Mouse (Mus musculus) kidney, adult 18-20 months (tissue): ENCODE results near the gene Pdia3.
A peak's percentile ranks its signal among the peaks of the same experiment; 100 is the strongest.
"Not testable (repeated sequence)": the region's sequence is repeated elsewhere in the genome, so short reads cannot be mapped to it uniquely, and the experiment has no call there.

ENCODE experiments used
- DNase-seq: peaks from one replicate; pipeline ENCODE4 v3.0.0; 2021

The Pdia3 gene

DNA sequence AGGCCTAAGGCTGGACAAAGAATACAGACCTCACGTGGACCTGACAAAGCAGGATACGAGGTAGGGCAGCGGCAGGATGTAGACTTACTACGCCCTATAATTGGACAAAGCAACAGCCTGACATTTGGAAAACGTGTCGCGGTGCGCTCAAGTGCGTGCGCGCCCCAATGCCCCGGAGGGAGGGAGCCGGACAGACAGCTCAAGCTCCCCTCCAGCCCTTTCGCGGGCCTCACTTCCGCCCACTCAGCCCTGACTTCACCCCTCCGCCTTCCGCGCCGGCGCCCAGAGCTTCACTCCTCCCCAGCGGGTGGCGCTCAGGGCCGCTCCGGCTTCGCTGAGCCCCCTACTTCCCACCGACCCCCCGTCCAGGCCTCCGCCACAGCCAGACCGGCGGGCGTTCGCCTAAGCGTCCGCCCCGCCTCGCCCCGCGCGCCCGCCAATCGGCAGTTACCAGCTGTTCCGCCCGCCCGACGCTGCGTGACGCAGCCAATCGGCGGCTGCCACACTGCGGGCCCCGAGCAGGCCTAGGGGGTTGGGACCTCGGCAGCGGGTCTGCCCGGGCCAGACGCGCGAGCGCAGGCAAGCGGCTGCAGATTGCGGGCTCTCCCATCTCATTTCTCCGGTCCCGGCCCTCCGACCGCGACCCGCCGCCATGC is at the start of gene Pdia3, which contains the start of gene Catsper2:
Gene Pdia3, plus strand, starts transcription at position 389 of the 656 bp plus-strand sequence.
Gene Catsper2, minus strand, starts transcription at position 406 of the 656 bp plus-strand sequence.
- peak; percentile 95 for DNase-seq

GRCm38 (mm10) chr2:121368831-121369230 is 44.7 kb upstream of the Pdia3 start:
- no peak for DNase-seq

DNA sequence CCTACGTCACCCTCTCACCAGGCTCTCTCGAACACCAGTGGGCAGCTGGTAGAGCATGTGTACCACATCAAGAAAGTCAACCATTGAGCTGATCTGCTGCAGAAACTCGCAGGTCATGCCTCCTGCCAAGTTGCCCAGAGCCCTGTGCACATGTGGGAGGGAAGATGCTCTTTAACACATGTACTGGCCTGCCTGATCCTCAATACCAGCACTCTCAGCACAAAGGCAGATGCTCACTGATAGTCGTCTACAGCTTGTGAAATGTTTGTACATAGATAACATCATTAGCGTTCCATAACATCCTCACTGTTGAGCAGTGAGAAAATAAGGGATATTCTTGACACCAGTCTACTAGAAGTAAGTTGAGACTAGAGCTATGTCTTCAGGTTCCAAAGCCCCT is 42.7 kb upstream of the Pdia3 start:
- no peak for DNase-seq

DNA sequence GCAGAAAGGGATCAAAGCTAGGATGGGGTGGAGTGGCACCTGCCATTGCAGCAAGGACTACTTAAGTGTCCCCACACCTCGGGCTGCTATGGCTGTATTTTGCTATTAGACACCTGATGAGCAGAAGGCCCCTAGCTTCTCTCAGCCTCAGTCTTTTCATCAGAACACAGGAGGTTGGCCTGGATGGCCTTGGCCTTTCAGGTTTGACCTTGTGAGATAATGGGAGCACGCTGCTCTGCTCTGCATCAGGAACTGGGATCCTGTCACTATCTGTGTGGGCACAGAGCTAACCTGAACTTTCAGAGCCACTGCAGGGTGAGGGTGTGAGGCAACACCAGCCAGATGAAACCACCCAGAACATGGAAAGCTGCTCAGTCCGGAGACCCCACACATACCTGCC is 41.3 kb upstream of the Pdia3 start:
- no peak for DNase-seq

DNA sequence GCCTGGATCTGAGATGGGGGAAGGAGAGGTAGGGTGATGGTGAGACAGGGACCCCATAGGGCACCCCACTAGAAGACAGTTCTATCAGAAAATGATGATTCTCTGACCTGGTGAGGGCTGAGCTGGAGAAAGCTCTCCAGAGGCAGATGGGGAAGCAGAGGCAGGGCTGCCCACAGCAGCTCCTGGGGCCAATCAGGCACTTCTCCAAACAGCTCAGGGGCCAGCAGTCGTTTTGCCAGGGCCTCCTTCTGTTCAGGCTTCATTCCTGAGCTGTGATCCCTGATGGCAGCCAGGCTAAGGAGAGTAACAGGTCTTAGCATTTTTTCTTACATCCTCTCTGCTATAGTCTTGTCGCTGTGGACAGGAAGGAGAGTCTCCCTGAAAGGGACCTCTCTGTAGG is 38.8 kb upstream of the Pdia3 start:
- DNase-seq = no peak

- not testable (repeated sequence) for DNase-seq
These were observed 26.5 kb upstream of the Pdia3 start, which contains the start of gene Strc for GRCm38 (mm10) chr2:121386961-121387575. Strc (minus strand) TSS chr2:121387168.

- DNase-seq = peak; percentile 84
These were observed 17.0 kb upstream of the Pdia3 start for GRCm38 (mm10) chr2:121396624-121397023.

- no peak for DNase-seq
These were observed 10.3 kb upstream of the Pdia3 start for GRCm38 (mm10) chr2:121403296-121403695.

GRCm38 (mm10) chr2:121408160-121408559 is 5.4 kb upstream of the Pdia3 start:
- DNase-seq = peak; percentile 47

- DNase-seq = no peak
These were observed 660 bp upstream of the Pdia3 start for GRCm38 (mm10) chr2:121412843-121413386.

DNA sequence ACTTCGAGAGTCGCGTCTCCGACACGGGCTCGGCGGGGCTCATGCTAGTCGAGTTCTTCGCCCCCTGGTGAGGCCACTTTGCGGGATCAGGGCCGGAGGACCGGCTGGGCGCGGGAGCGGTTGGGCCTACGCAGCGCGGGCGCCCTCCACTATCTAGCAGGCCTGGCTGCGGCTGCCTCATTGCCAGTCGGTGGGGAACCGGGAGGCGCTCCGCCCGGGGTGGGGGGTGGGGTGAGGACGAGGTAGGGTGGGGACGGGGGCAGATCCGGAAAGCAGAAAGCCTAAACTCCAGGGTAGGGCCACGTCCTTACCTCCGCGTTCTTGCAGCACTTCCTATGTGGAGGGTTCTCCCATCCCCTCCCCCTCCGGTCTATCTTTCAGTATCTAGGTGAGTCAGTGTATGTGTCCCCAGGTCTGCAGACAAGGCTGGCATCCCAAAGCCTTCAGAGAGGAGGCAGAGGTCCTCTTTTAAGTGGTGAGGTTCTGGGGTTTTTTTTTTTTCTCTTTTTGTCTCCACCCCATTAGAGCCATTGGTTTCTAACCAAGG is 637 bp downstream of the Pdia3 start:
- peak; percentile 55 for DNase-seq

GRCm38 (mm10) chr2:121415103-121415502 is 1.5 kb downstream of the Pdia3 start:
- DNase-seq = no peak

- no peak for DNase-seq
These were observed 2.0 kb downstream of the Pdia3 start for GRCm38 (mm10) chr2:121415591-121415990.

DNA sequence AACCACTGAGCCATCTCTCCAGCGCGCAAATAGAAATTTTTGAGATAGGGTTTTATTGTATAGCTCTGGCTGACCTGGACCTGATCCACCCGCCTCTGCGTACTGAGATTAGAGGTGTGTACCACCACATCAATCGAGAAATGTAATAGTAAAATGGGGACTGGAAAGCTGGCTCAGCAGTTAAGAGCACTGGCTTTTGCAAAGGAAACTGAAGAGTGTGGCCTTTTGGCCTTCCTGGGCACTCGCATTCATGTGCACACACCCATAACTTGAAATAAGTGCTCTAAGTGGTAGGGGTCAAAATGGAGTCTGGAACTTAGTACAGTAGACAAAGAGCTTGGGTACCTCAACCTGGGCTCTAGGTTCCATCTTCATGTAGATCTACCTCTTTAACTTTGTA is 2.8 kb downstream of the Pdia3 start:
- DNase-seq = no peak

- DNase-seq = no peak
These were observed 4.9 kb downstream of the Pdia3 start for GRCm38 (mm10) chr2:121418476-121418875.

DNA sequence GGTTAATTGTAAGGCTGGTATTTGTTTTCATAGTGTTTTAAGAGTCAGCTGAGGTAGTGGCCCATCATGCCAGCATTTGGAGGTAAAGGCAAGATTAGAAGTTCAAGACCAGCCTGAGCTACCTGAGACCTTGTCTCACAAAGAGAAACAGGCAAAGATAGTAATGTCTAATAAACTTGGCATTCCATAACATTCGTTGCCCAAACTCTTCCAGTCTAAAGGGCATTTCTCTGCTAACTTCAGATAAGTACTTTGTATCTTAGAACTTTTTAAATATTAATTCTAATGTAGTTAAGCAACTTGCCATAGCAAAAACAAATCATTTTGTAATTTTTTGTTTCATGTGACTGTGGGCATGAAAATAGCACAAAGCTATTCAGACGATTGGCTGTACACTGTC is 9.6 kb downstream of the Pdia3 start:
- DNase-seq = no peak

DNA sequence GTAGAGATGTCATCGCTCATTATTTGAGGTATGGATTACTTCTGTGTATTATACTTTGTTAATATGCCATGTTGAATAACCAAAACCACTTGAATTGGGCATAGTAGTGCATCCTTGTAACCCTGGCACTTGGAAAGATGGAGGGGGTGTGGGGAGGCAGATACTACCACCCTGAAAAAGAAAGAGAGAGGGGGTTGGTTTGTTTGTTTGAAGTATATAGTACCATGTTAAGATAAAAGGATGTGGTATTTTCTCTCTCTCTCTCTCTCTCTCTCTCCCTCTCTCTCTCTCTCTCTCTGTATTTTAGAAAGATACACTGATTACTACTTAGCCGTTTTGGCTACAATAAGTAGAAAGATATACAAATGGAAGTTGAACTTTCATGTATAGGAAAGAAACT is 12.3 kb downstream of the Pdia3 start:
- DNase-seq = no peak

DNA sequence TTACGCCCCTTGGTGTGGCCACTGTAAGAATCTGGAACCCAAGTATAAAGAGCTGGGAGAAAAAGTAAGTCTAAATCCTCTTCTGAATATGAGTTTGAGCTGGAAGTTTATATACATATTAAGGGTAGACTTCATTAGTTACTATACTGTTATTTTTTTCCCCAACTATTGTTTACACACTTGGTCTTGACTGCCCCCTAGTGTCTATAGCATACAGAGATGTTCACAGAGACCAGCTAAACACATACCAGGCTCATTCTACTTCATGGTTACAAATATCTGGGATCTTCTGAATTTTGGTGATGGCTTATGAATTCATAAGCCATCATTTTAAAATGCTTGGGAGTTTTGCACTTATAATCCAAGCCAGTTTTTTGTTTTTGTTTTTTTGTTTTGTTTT is 21.3 kb downstream of the Pdia3 start:
- no peak for DNase-seq

- peak; percentile 50 for DNase-seq
These were observed 26.2 kb downstream of the Pdia3 start for GRCm38 (mm10) chr2:121439746-121440145.

- DNase-seq = no peak
These were observed 27.4 kb downstream of the Pdia3 start for GRCm38 (mm10) chr2:121440834-121441605.

DNA sequence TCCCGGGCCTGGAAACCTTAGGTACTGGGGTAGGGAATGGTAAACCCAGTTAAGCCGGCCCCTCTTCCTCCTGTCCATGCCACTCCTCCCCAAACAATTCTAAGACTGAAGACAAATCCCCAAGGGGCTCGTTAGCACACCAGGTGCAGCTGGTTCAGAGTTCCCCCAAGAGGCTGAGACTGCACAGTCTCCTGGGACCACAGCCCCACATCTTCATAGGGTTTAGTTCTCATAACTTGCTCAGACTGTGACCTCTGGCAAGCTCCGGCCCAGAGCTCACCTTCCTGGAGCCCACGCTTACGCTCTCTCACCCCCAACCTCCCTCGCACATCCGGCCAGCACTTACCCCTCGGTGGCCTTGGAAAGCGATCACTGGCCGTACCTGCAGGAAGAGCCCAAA is 28.2 kb downstream of the Pdia3 start:
- no peak for DNase-seq

DNA sequence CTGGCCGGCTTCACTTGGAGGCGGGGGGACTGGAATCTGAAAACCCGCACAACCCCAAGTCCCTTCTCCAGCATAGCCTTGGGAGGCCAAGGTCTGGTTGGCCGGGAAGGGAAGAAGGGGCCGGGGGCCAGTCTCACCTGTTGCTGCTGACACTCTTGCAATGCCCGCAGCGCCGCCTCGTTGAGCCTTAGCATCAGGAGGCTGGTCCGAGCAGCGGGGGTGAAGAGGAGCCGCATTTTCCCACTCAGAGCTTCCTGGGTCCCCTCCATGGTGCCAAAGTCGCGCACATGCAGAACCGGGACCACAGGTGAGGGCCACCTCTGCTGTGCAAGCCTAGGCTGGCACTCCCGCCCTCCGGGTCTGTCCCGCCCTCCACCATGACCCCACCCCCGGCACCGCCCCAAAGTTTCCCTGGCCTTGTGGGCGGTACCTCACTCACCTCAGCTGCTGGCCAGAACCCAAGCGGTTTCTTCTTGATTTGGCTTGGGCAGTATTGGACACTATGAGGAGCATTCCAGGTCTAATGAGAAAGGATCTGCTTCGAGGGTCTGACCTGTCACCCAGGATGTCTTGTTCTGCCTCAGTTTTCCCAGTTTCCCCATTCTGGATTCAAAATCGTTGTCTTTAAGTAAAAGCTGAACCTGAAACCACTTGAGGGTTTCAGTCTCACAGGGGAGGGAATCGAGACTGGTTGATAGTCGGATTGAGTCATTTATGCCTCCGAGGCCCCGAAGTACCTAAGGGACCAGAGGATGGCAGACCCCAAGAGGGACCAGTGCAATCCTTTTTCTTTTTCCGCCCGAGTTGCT is 28.9 kb downstream of the Pdia3 start:
- peak; percentile 89 for DNase-seq

- no peak for DNase-seq
These were observed 29.4 kb downstream of the Pdia3 start for GRCm38 (mm10) chr2:121443068-121443349.
